Mouse (Mus musculus) midbrain, embryonic 13.5 days (tissue): ENCODE results near the gene Lhfpl1. TPM values are rescaled to one million over a fixed set of nuclear protein-coding genes. Genes with fewer than 3 reads are reported as not detected.

Source experiments
- polyA plus RNA-seq: library from polyadenylated mRNA; unstranded; fragments of >200 nt; fragmentation: Nextera tagmentation; extraction: Ambion mirVana; gene quantifications from 2 replicates; pipeline ENCODE4 v1.2.1, GENCODE M21; 2015

The Lhfpl1 gene
- polyA plus RNA-seq, 1 experiment from 2014 or later = 0.15 TPM

Other genes starting within 250 kb of the Lhfpl1 start
- 8.6 and 9.9 TPM in 2 replicates for gene Amot, start 156.1 kb upstream of the Lhfpl1 start, polyA plus RNA-seq